19 mouse cellular contexts compared by ENCODE assay signal in genomic region chr19:26892861-26893260, GRCm38 (mm10). TPM values are rescaled to one million over a fixed set of nuclear protein-coding genes. Genes with fewer than 3 reads are reported as not detected.
DNase-seq lines count a peak whose midpoint lies in the region; ATAC-seq and TF ChIP-seq lines count a peak whose summit lies in the region.
"Had no signal": no experiment of that assay in that cellular context is flagged by ENCODE, and none has a peak within 500 bp of the region (broad histone marks: within the 10 kb centered on the region; RNA-seq: fewer than 3 reads in every experiment).

No protein-coding gene starts in this region.

- H3K27ac ChIP-seq in stomach, postnatal 0 days (replicated peaks), result no peak overlapping the region
- H3K27ac ChIP-seq: embryonic facial prominence, embryonic 15.5 days; limb, embryonic 10.5 days; midbrain, embryonic 13.5 days; neural tube, embryonic 13.5 days had no signal

- H3K4me1 ChIP-seq in stomach, postnatal 0 days (replicated peaks; ENCODE audit: control insufficient read depth, insufficient read depth), result no peaks in the 10 kb centered on the region
- H3K4me1 ChIP-seq: limb, embryonic 10.5 days had no signal

- TF ChIP-seq EP300 in stomach, postnatal 0 days (optimal IDR thresholded peaks at IDR 0.05), result no peak

- intact Hi-C loops in heart, postnatal 25 days (cut with DNase I), result no loop called here

- no peak overlapping the region for H3K4me2 ChIP-seq in stomach, postnatal 0 days (replicated peaks; ENCODE audit: low read depth)
- H3K4me2 ChIP-seq: embryonic facial prominence, embryonic 15.5 days; midbrain, embryonic 13.5 days; neural tube, embryonic 13.5 days had no signal

- DNase-seq in adrenal gland, postnatal 10 days, result peak; percentile 6
- no peak for DNase-seq in adrenal gland, postnatal 25 days
- DNase-seq in heart, adult 9 months (ENCODE audit: low spot score in 2 of 2), result peak; percentile 4
- no peak for DNase-seq in heart, postnatal 25 days (ENCODE audit: low spot score)
- DNase-seq in right cerebral cortex, adult 2 months (ENCODE audit: low spot score in 2 of 2), result peak; percentile 20 to 27
- no peak for DNase-seq in right cerebral cortex, postnatal 14 days
- DNase-seq in stomach, postnatal 0 days (ENCODE audit: low spot score), result no peak
- DNase-seq in kidney, postnatal 14 days, result no peak
- DNase-seq: kidney, postnatal 25 days had no signal

- no peaks in the 10 kb centered on the region for H3K9me3 ChIP-seq in stomach, postnatal 0 days (ENCODE audit: control insufficient read depth, low read length)
- H3K9me3 ChIP-seq: embryonic facial prominence, embryonic 15.5 days; limb, embryonic 10.5 days; neural tube, embryonic 13.5 days had no signal

- no peaks in the 10 kb centered on the region for H3K36me3 ChIP-seq in stomach, postnatal 0 days (ENCODE audit: control insufficient read depth, insufficient read depth, low read length)
- H3K36me3 ChIP-seq: embryonic facial prominence, embryonic 15.5 days; G1E; limb, embryonic 10.5 days; midbrain, embryonic 13.5 days; neural tube, embryonic 13.5 days had no signal

- H3K9ac ChIP-seq in stomach, postnatal 0 days (ENCODE audit: low read length), result no peak overlapping the region
- H3K9ac ChIP-seq: embryonic facial prominence, embryonic 15.5 days; midbrain, embryonic 13.5 days; neural tube, embryonic 13.5 days had no signal

- TF ChIP-seq CTCF in stomach, postnatal 0 days (IDR thresholded peaks at IDR 0.05; ENCODE audit: low read depth), result peak; percentile 61

- 56% methylated on average over 5 of the region's 5 CpGs for WGBS in stomach, postnatal 0 days

- H3K27me3 ChIP-seq in stomach, postnatal 0 days (ENCODE audit: control insufficient read depth, insufficient read depth, low read length), result no peaks in the 10 kb centered on the region
- H3K27me3 ChIP-seq: embryonic facial prominence, embryonic 15.5 days; midbrain, embryonic 13.5 days; neural tube, embryonic 13.5 days had no signal

- no peak overlapping the region for H3K4me3 ChIP-seq in stomach, postnatal 0 days (ENCODE audit: low read depth, low read length)
- H3K4me3 ChIP-seq: embryonic facial prominence, embryonic 15.5 days; limb, embryonic 10.5 days; midbrain, embryonic 13.5 days; neural tube, embryonic 13.5 days had no signal

- ATAC-seq in stomach, postnatal 0 days (ENCODE audit: low FRiP score, low TSS enrichment), result no peak
- ATAC-seq: hindbrain, embryonic 16.5 days; midbrain, embryonic 13.5 days had no signal

RNA-seq across cellular contexts. Expression of gene Gm815, which starts 7.2 kb away (rescaled TPM):
- not detected for total RNA-seq in adrenal gland, postnatal 10 days (2021)
- total RNA-seq in adrenal gland, postnatal 25 days (2021), result not detected in 2 replicates
- not detected for total RNA-seq in heart, postnatal 25 days (2021)
- not detected in 2 replicates for polyA plus RNA-seq in stomach, postnatal 0 days (2015; fragmentation: Nextera tagmentation; extraction: Ambion mirVana)
- total RNA-seq: adrenal gland, adult 18-20 months; G1E had no signal
- polyA plus RNA-seq: embryonic facial prominence, embryonic 15.5 days; frontal cortex, adult 2 months; G1E; hindbrain, embryonic 16.5 days; limb, embryonic 10.5 days; liver, embryonic 16.5 days; midbrain, embryonic 13.5 days; neural tube, embryonic 13.5 days; stomach, embryonic 16.5 days had no signal

Comparison
In these comparisons a context has a peak if more than half of its experiments do, and no peak if none do; other contexts are left out.
1. DNase-seq: peak in adrenal gland, postnatal 10 days (single experiment), heart, adult 9 months (2 of 2) and right cerebral cortex, adult 2 months (2 of 2); none in adrenal gland, postnatal 25 days (single experiment), heart, postnatal 25 days (single experiment), right cerebral cortex, postnatal 14 days (single experiment), stomach, postnatal 0 days (single experiment) and kidney, postnatal 14 days (single experiment).